Mouse (Mus musculus) midbrain, embryonic 15.5 days (tissue): ENCODE results near the gene Sbf1. TPM values are rescaled to one million over a fixed set of nuclear protein-coding genes. Genes with fewer than 3 reads are reported as not detected.

Experiments
- ATAC-seq: fragments of 200-750 bp; cut with Nextera tagmentation; replicated peaks from 2 replicates; pipeline ENCODE4 v1.8.0; 2017; ENCODE audit warnings: moderate TSS enrichment
- H3K27ac ChIP-seq: fragments of 300-500 bp; sonication (generic); 2 replicates; pipeline ENCODE4 v1.5.1; 2015; ENCODE audit warnings: mild to moderate bottlenecking, inconsistent platforms
- H3K27me3 ChIP-seq: fragments of 300-500 bp; sonication (generic); replicated peaks from 2 replicates; pipeline ENCODE4 v1.6.1; 2015; ENCODE audit warnings: inconsistent platforms
- H3K36me3 ChIP-seq: fragments of 300-500 bp; sonication (generic); replicated peaks from 2 replicates; pipeline ENCODE4 v1.6.1; 2015; ENCODE audit warnings: inconsistent platforms
- H3K4me1 ChIP-seq: fragments of 300-500 bp; sonication (generic); 2 replicates; pipeline ENCODE4 v1.6.1; 2015; ENCODE audit warnings: inconsistent platforms
- H3K4me2 ChIP-seq: fragments of 300-500 bp; sonication (generic); 2 replicates; pipeline ENCODE4 v1.6.1; 2015; ENCODE audit warnings: inconsistent platforms, mild to moderate bottlenecking, moderate library complexity
- H3K4me3 ChIP-seq: fragments of 300-500 bp; sonication (generic); 2 replicates; pipeline ENCODE4 v1.5.1; 2015; ENCODE audit warnings: mild to moderate bottlenecking, inconsistent platforms
- H3K9ac ChIP-seq: fragments of 300-500 bp; sonication (generic); 2 replicates; pipeline ENCODE4 v1.6.1; 2015; ENCODE audit warnings: mild to moderate bottlenecking, inconsistent platforms
- H3K9me3 ChIP-seq: fragments of 300-500 bp; sonication (generic); 2 replicates; pipeline ENCODE4 v1.6.1; 2016; ENCODE audit warnings: inconsistent platforms
- WGBS: fragments of 180-500 bp; shearing (Covaris S2); methylation state at CpG from one replicate; pipeline ENCODE4 v1.1.7; 2015; ENCODE audit warnings: mixed read lengths; 5-methylcytosine and 5-hydroxymethylcytosine counted together
- polyA plus RNA-seq: library from polyadenylated mRNA; unstranded; fragments of >200 nt; fragmentation: Nextera tagmentation; extraction: Ambion mirVana; gene quantifications from 2 replicates; pipeline ENCODE4 v1.2.1, GENCODE M21; 2015

The Sbf1 gene
- polyA plus RNA-seq: 106 and 112 TPM in 2 replicates

- 1% methylated on average over 36 of the region's 37 CpGs for WGBS
- Histone ChIP-seq H3K27ac (peak within 1 kb of the TSS; percentile 68), H3K9ac (peak within 1 kb of the TSS; percentile 65), H3K4me1 (peaks cover 44% of the 10 kb centered on the region), H3K4me2 (peak within 1 kb of the TSS; percentile 87), H3K9me3 (no peaks in the 10 kb centered on the region), H3K27me3 (no peaks in the 10 kb centered on the region), H3K4me3 (peak within 1 kb of the TSS; percentile 88), H3K36me3 (no peaks in the 10 kb centered on the region)
- peak; percentile 99 for ATAC-seq
These were observed at the start of gene Sbf1 for GRCm38 (mm10) chr15:89315190-89315731. TSS of gene Sbf1 (minus strand) at chr15:89315311.

GRCm38 (mm10) chr15:89363051-89363450 lies 47.9 kb upstream of the Sbf1 start:
- Histone ChIP-seq H3K36me3 (peaks cover 54% of the 10 kb centered on the region), H3K9me3 (no peaks in the 10 kb centered on the region), H3K4me2 (no peak overlapping the region), H3K4me3 (no peak overlapping the region), H3K9ac (no peak overlapping the region), H3K27ac (no peak overlapping the region), H3K27me3 (no peaks in the 10 kb centered on the region), H3K4me1 (peaks cover 12% of the 10 kb centered on the region; the same call in 1 of the 2 replicates)
- ATAC-seq: no peak
- WGBS: 93% methylated on average over 7 of the region's 7 CpGs

GRCm38 (mm10) chr15:89358784-89359183 lies 43.7 kb upstream of the Sbf1 start:
- Histone ChIP-seq H3K9me3 (no peaks in the 10 kb centered on the region), H3K4me3 (no peak overlapping the region), H3K27ac (no peak overlapping the region), H3K27me3 (no peaks in the 10 kb centered on the region), H3K9ac (no peak overlapping the region), H3K4me1 (peaks cover 40% of the 10 kb centered on the region), H3K4me2 (no peak overlapping the region), H3K36me3 (peaks cover 13% of the 10 kb centered on the region; the same call in 1 of the 2 replicates)
- 91% methylated on average over 3 of the region's 3 CpGs for WGBS
- no peak for ATAC-seq

GRCm38 (mm10) chr15:89356372-89356771 lies 41.3 kb upstream of the Sbf1 start:
- H3K9me3 ChIP-seq: no peaks in the 10 kb centered on the region
- peaks cover 40% of the 10 kb centered on the region for H3K4me1 ChIP-seq
- peak; percentile 31; the same call in 1 of the 2 replicates for ATAC-seq
- WGBS: under 1% methylated on average over 15 of the region's 15 CpGs
- H3K27me3 ChIP-seq: no peaks in the 10 kb centered on the region
- peak overlapping the region; percentile 80 for H3K27ac ChIP-seq
- peak overlapping the region; percentile 79 for H3K9ac ChIP-seq
- H3K4me2 ChIP-seq: peak overlapping the region; percentile 85
- H3K4me3 ChIP-seq: peak overlapping the region; percentile 86
- peaks cover 17% of the 10 kb centered on the region for H3K36me3 ChIP-seq

- peaks cover 40% of the 10 kb centered on the region for H3K4me1 ChIP-seq
- peak within 1 kb of the TSS; percentile 80 for H3K27ac ChIP-seq
- H3K9me3 ChIP-seq: no peaks in the 10 kb centered on the region
- H3K27me3 ChIP-seq: no peaks in the 10 kb centered on the region
- H3K4me3 ChIP-seq: peak within 1 kb of the TSS; percentile 86
- peak within 1 kb of the TSS; percentile 85 for H3K4me2 ChIP-seq
- peak within 1 kb of the TSS; percentile 79 for H3K9ac ChIP-seq
- peaks cover 24% of the 10 kb centered on the region for H3K36me3 ChIP-seq
- WGBS: under 1% methylated on average over 63 of the region's 64 CpGs
- ATAC-seq: peak; percentile 94
These were observed 40.4 kb upstream of the Sbf1 start, which contains the start of the genes Lmf2 and Ncaph2 for GRCm38 (mm10) chr15:89355241-89356187. TSS of gene Lmf2 (minus strand) at chr15:89355659. TSS of gene Ncaph2 (plus strand) at chr15:89355719.

- peaks cover 40% of the 10 kb centered on the region for H3K4me1 ChIP-seq
- H3K36me3 ChIP-seq: peaks cover 21% of the 10 kb centered on the region
- peak overlapping the region; percentile 86 for H3K4me3 ChIP-seq
- 0 out of 2 replicates have a peak, but pooled peaks have one; percentile 10 for ATAC-seq
- no peaks in the 10 kb centered on the region for H3K9me3 ChIP-seq
- WGBS: 86% methylated on average over 7 of the region's 7 CpGs
- no peaks in the 10 kb centered on the region for H3K27me3 ChIP-seq
- peak overlapping the region; percentile 79 for H3K9ac ChIP-seq
- H3K27ac ChIP-seq: no peak overlapping the region
- peak overlapping the region; percentile 85 for H3K4me2 ChIP-seq
These were observed 39.3 kb upstream of the Sbf1 start for GRCm38 (mm10) chr15:89354455-89354854.

GRCm38 (mm10) chr15:89353837-89354236 lies 38.7 kb upstream of the Sbf1 start:
- WGBS: 96% methylated on average over 16 of the region's 16 CpGs
- H3K9ac ChIP-seq: no peak overlapping the region
- H3K27me3 ChIP-seq: no peaks in the 10 kb centered on the region
- H3K4me1 ChIP-seq: peaks cover 36% of the 10 kb centered on the region
- no peak for ATAC-seq
- no peaks in the 10 kb centered on the region for H3K9me3 ChIP-seq
- H3K36me3 ChIP-seq: peaks cover 21% of the 10 kb centered on the region
- no peak overlapping the region for H3K4me2 ChIP-seq
- 0 out of 2 replicates have a peak overlapping the region, but pooled peaks have one; percentile 86 for H3K4me3 ChIP-seq
- no peak overlapping the region for H3K27ac ChIP-seq

GRCm38 (mm10) chr15:89352795-89353194 lies 37.7 kb upstream of the Sbf1 start:
- Histone ChIP-seq H3K4me1 (peaks cover 26% of the 10 kb centered on the region), H3K27ac (no peak overlapping the region), H3K9me3 (no peaks in the 10 kb centered on the region), H3K36me3 (peaks cover 21% of the 10 kb centered on the region), H3K27me3 (no peaks in the 10 kb centered on the region), H3K9ac (no peak overlapping the region), H3K4me3 (no peak overlapping the region), H3K4me2 (no peak overlapping the region)
- 97% methylated on average over 12 of the region's 12 CpGs for WGBS
- no peak for ATAC-seq

- no peak overlapping the region for H3K4me3 ChIP-seq
- ATAC-seq: no peak
- H3K36me3 ChIP-seq: peaks cover 21% of the 10 kb centered on the region
- H3K27me3 ChIP-seq: no peaks in the 10 kb centered on the region
- no peak overlapping the region for H3K9ac ChIP-seq
- no peak overlapping the region for H3K4me2 ChIP-seq
- H3K9me3 ChIP-seq: no peaks in the 10 kb centered on the region
- peaks cover 19% of the 10 kb centered on the region for H3K4me1 ChIP-seq
- H3K27ac ChIP-seq: no peak overlapping the region
- WGBS: 96% methylated on average over 14 of the region's 14 CpGs
These were observed 36.9 kb upstream of the Sbf1 start for GRCm38 (mm10) chr15:89352054-89352453.

- Histone ChIP-seq H3K9ac (no peak overlapping the region), H3K4me3 (no peak overlapping the region), H3K27me3 (no peaks in the 10 kb centered on the region), H3K36me3 (peaks cover 21% of the 10 kb centered on the region), H3K9me3 (no peaks in the 10 kb centered on the region), H3K4me1 (peaks cover 12% of the 10 kb centered on the region), H3K4me2 (no peak overlapping the region), H3K27ac (no peak overlapping the region)
- 89% methylated on average over 15 of the region's 15 CpGs for WGBS
- no peak for ATAC-seq
These were observed 36.2 kb upstream of the Sbf1 start for GRCm38 (mm10) chr15:89351302-89351701.

- H3K36me3 ChIP-seq: peaks cover 21% of the 10 kb centered on the region
- H3K4me3 ChIP-seq: no peak overlapping the region
- no peaks in the 10 kb centered on the region for H3K27me3 ChIP-seq
- no peaks in the 10 kb centered on the region for H3K9me3 ChIP-seq
- no peak for ATAC-seq
- WGBS: 90% methylated on average over 5 of the region's 5 CpGs
- H3K4me1 ChIP-seq: peaks cover 11% of the 10 kb centered on the region
- no peak overlapping the region for H3K27ac ChIP-seq
- H3K4me2 ChIP-seq: no peak overlapping the region
- no peak overlapping the region for H3K9ac ChIP-seq
These were observed 35.3 kb upstream of the Sbf1 start for GRCm38 (mm10) chr15:89350447-89350846.

- Histone ChIP-seq H3K4me1 (no peaks in the 10 kb centered on the region), H3K4me2 (no peak overlapping the region), H3K36me3 (no peaks in the 10 kb centered on the region), H3K27me3 (no peaks in the 10 kb centered on the region), H3K9me3 (no peaks in the 10 kb centered on the region), H3K27ac (no peak overlapping the region), H3K4me3 (no peak overlapping the region), H3K9ac (no peak overlapping the region)
- no peak for ATAC-seq
- 94% methylated on average over 3 of the region's 3 CpGs for WGBS
These were observed 28.2 kb upstream of the Sbf1 start for GRCm38 (mm10) chr15:89343325-89343724.
